Mouse (Mus musculus): Measurements from ENCODE around the gene Arpc3.

The Arpc3 gene

GRCm38 (mm10) chr5:122391786-122392180, at the start of gene Arpc3:
Gene Arpc3 (plus strand): TSS chr5:122391878.
- DNase-seq, result peak; percentile 90

- DNase-seq, result no peak
Measured at GRCm38 (mm10) chr5:122342874-122343273, 48.8 kb upstream of the Arpc3 start.

GRCm38 (mm10) chr5:122343768-122344167, 47.9 kb upstream of the Arpc3 start:
- no peak for DNase-seq

GRCm38 (mm10) chr5:122344260-122344659, 47.4 kb upstream of the Arpc3 start:
- DNase-seq, result no peak

- DNase-seq, result no peak
Measured at GRCm38 (mm10) chr5:122345777-122346176, 45.9 kb upstream of the Arpc3 start.

GRCm38 (mm10) chr5:122353807-122354491, 37.7 kb upstream of the Arpc3 start, which contains the start of the genes Rad9b and Vps29:
Gene Rad9b (minus strand): TSS chr5:122354233.
Gene Vps29 (plus strand): TSS chr5:122354369.
- peak; percentile 98 for DNase-seq

- DNase-seq, result no peak
Measured at GRCm38 (mm10) chr5:122354492-122355067, 37.1 kb upstream of the Arpc3 start.

GRCm38 (mm10) chr5:122371591-122372191, 20.0 kb upstream of the Arpc3 start, which contains the start of gene Gpn3:
Gene Gpn3 (plus strand): TSS chr5:122371876.
- DNase-seq, result no peak

- peak; percentile 99 for DNase-seq
Measured at GRCm38 (mm10) chr5:122372192-122372769, 19.4 kb upstream of the Arpc3 start, which contains the start of gene Fam216a. Gene Fam216a (minus strand): TSS chr5:122372364.

- DNase-seq, result no peak
Measured at GRCm38 (mm10) chr5:122372878-122373277, 18.8 kb upstream of the Arpc3 start.

GRCm38 (mm10) chr5:122377101-122377833, 14.4 kb upstream of the Arpc3 start:
- no peak for DNase-seq

GRCm38 (mm10) chr5:122378171-122378570, 13.5 kb upstream of the Arpc3 start:
- no peak for DNase-seq

- peak; percentile 88 for DNase-seq
Measured at GRCm38 (mm10) chr5:122379374-122380155, 12.1 kb upstream of the Arpc3 start.

GRCm38 (mm10) chr5:122390006-122390405, 1.7 kb upstream of the Arpc3 start:
- no peak for DNase-seq

GRCm38 (mm10) chr5:122390671-122391070, 1.0 kb upstream of the Arpc3 start:
- DNase-seq, result no peak

GRCm38 (mm10) chr5:122391178-122391785, 396 bp upstream of the Arpc3 start:
- DNase-seq, result no peak

- no peak for DNase-seq
Measured at GRCm38 (mm10) chr5:122392227-122393004, 738 bp downstream of the Arpc3 start.

GRCm38 (mm10) chr5:122393887-122394286, 2.2 kb downstream of the Arpc3 start:
- no peak for DNase-seq

GRCm38 (mm10) chr5:122396791-122397190, 5.1 kb downstream of the Arpc3 start:
- no peak for DNase-seq

GRCm38 (mm10) chr5:122397495-122397894, 5.8 kb downstream of the Arpc3 start:
- no peak for DNase-seq

- no peak for DNase-seq
Measured at GRCm38 (mm10) chr5:122399871-122400270, 8.2 kb downstream of the Arpc3 start.

Data from layer of hippocampus, adult 9-11 months (tissue).